Mouse (Mus musculus): ENCODE measurements around the gene Galnt18. TPM values are rescaled to one million over a fixed set of nuclear protein-coding genes. Genes with fewer than 3 reads are reported as not detected.
A peak's percentile ranks its signal among the peaks of the same experiment; 100 is the strongest.

Galnt18 gene
- polyA plus RNA-seq (2015; fragmentation: Nextera tagmentation; extraction: Ambion mirVana): 10.2 and 10.4 TPM in 2 replicates

DNA sequence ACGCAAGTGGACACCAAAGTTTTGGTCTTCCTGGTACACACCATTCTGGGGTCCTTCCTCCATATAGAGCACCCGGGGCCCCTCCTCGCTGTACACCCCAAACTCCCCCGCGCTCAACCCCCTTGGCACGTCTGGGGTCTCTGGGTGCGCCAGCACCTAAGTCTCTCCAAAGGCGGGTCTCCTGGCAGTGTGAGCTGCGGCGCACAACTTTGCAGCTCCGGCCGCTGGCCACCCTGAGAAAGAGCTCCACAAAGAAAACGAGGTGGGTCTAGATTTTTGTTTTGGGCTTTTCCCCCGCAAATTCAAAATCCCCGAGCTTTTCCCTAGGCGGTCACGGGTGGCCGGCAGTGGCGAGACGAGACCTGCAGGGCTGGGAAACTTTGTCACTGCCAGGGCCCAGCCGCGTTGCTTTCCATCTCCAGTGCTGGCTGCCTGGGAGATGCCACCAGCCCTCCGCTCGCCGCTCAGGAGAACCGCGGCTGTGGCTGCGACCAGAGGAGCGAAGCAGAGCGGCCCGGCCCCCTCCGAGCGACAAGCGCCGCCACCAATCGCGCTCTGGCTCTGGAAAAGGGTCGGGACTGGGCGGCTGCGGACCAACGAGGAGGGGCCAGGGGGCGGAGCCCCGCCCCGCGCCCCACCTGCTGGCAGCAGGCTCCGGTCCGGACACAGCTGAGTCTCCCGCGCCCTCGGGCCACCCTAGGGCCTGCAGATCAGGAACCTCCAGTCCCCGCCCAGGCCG is at the start of gene Galnt18:
Gene Galnt18 (minus strand): TSS at position 474 of the 739 bp plus-strand sequence.
- Histone ChIP-seq H3K27ac (replicated peaks) (no peak within 1 kb of the TSS), H3K9ac (replicated peaks) (peak within 1 kb of the TSS; percentile 58), H3K4me1 (peaks cover 17% of the 10 kb centered on the region), H3K4me3 (peak within 1 kb of the TSS; percentile 64), H3K9me3 (no peaks in the 10 kb centered on the region), H3K27me3 (0 out of 2 replicates have a peak, but pooled peaks cover 7% of the 10 kb centered on the region), H3K36me3 (no peaks in the 10 kb centered on the region), H3K4me2 (replicated peaks) (peak within 1 kb of the TSS; percentile 79)
- peak; percentile 99 for ATAC-seq (replicated peaks)
- WGBS: under 1% methylated on average over 52 of the region's 52 CpGs

DNA sequence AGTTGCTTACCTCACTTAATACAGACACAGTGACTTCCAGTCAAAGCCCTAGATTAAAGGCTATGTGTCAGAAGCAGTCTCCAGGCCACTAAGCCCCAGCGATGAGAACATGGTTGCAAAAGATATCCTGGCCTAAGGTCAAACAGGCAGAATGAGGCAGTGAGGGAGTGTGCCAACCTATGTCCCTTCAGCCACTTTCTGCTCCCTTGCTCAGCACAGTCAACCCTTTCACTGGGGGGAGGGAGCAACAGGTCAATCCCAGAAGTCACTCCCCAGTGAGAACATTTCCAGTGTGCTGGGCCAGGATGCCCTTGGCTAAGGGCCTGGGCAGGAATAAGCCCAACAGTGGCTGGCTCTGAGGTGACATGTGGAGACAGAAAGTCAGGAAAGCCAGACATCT is 47.6 kb upstream of the Galnt18 start:
- H3K27ac ChIP-seq (replicated peaks): no peak overlapping the region
- no peaks in the 10 kb centered on the region for H3K27me3 ChIP-seq
- no peak overlapping the region for H3K4me2 ChIP-seq (replicated peaks)
- 100% methylated on average over 1 of the region's 1 CpGs for WGBS
- H3K4me1 ChIP-seq: no peaks in the 10 kb centered on the region
- no peak overlapping the region for H3K4me3 ChIP-seq
- no peaks in the 10 kb centered on the region for H3K9me3 ChIP-seq
- no peak for ATAC-seq (replicated peaks)
- no peak overlapping the region for H3K9ac ChIP-seq (replicated peaks)
- H3K36me3 ChIP-seq: no peaks in the 10 kb centered on the region

GRCm38 (mm10) chr7:111813093-111813492 is 33.3 kb upstream of the Galnt18 start:
- no peak for ATAC-seq (replicated peaks)
- no peaks in the 10 kb centered on the region for H3K4me1 ChIP-seq
- no peaks in the 10 kb centered on the region for H3K36me3 ChIP-seq
- no peak overlapping the region for H3K27ac ChIP-seq (replicated peaks)
- no peak overlapping the region for H3K4me2 ChIP-seq (replicated peaks)
- 59% methylated on average over 1 of the region's 1 CpGs for WGBS
- no peaks in the 10 kb centered on the region for H3K27me3 ChIP-seq
- H3K4me3 ChIP-seq: no peak overlapping the region
- H3K9ac ChIP-seq (replicated peaks): no peak overlapping the region
- no peaks in the 10 kb centered on the region for H3K9me3 ChIP-seq

DNA sequence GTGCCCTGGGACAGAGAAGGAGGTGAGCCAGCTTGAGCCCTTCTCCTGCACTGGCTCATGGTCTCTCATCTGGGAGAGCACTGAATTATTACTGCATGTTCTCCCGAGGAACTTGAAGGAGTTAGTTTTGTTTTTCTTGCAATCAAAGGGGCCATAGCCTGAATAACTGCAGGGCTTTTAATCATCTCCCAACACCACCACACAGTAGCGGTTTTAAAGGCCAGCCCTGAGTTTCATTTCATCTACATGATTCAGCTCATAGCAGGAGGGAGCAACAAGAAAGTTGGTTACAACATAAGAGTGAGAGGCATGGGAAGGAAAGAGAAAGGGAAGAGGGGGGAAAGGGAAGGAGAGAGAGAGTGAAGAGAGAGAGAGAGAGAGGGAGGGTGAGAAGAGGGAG is 31.3 kb upstream of the Galnt18 start:
- H3K9me3 ChIP-seq: no peaks in the 10 kb centered on the region
- H3K4me1 ChIP-seq: no peaks in the 10 kb centered on the region
- H3K36me3 ChIP-seq: no peaks in the 10 kb centered on the region
- WGBS: 65% methylated on average over 2 of the region's 2 CpGs
- no peaks in the 10 kb centered on the region for H3K27me3 ChIP-seq
- H3K9ac ChIP-seq (replicated peaks): no peak overlapping the region
- H3K27ac ChIP-seq (replicated peaks): no peak overlapping the region
- H3K4me2 ChIP-seq (replicated peaks): no peak overlapping the region
- no peak overlapping the region for H3K4me3 ChIP-seq
- ATAC-seq (replicated peaks): no peak

DNA sequence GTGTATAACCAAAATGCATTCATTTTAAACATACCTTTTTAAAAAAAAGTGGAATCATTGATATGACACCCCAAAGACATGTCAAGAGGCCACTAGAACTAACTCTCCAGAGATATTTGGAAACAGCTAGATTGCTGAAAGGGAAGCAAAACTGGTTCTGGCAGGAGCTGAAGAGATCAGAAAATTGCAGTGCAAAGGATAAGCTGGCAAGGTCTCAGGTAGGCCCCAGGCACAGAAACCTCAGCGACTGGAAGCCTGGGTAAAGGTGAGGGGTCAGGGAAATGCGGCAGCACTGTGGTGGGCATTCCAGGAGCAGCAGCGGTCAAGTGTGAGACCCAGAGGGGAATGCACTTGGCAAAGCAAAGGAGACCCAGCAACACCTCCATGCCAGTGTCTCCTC is 30.0 kb upstream of the Galnt18 start:
- H3K4me3 ChIP-seq: no peak overlapping the region
- H3K36me3 ChIP-seq: no peaks in the 10 kb centered on the region
- no peaks in the 10 kb centered on the region for H3K4me1 ChIP-seq
- ATAC-seq (replicated peaks): no peak
- 80% methylated on average over 3 of the region's 3 CpGs for WGBS
- no peaks in the 10 kb centered on the region for H3K9me3 ChIP-seq
- H3K27ac ChIP-seq (replicated peaks): no peak overlapping the region
- H3K9ac ChIP-seq (replicated peaks): no peak overlapping the region
- no peak overlapping the region for H3K4me2 ChIP-seq (replicated peaks)
- no peaks in the 10 kb centered on the region for H3K27me3 ChIP-seq

DNA sequence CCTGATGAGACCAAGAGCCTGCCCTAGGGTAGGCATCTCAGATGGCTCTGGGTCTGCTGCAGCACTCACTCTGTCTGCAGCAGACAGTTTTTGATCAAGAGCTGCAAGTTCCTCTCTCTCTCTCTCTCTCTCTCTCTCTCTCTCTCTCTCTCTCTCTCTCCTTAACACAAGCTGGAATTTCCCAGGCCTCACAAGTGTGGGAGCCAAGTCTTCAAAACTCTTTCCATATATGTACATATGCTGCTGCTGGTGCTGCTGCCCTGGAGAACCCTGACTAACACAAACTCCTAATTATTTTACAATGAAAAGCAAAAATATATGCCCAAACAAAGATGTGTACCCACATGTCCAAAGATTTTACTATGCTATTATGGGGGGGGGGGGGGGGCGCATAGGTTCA is 26.3 kb upstream of the Galnt18 start:
- Histone ChIP-seq H3K27me3 (no peaks in the 10 kb centered on the region), H3K36me3 (no peaks in the 10 kb centered on the region), H3K4me3 (no peak overlapping the region), H3K4me2 (replicated peaks) (no peak overlapping the region), H3K9me3 (no peaks in the 10 kb centered on the region), H3K9ac (replicated peaks) (no peak overlapping the region), H3K27ac (replicated peaks) (no peak overlapping the region), H3K4me1 (no peaks in the 10 kb centered on the region)
- WGBS: 94% methylated on average over 1 of the region's 1 CpGs
- no peak for ATAC-seq (replicated peaks)

GRCm38 (mm10) chr7:111804646-111805045 is 24.9 kb upstream of the Galnt18 start:
- Histone ChIP-seq H3K9ac (replicated peaks) (no peak overlapping the region), H3K27ac (replicated peaks) (no peak overlapping the region), H3K36me3 (no peaks in the 10 kb centered on the region), H3K4me2 (replicated peaks) (no peak overlapping the region), H3K4me3 (no peak overlapping the region), H3K9me3 (no peaks in the 10 kb centered on the region), H3K4me1 (no peaks in the 10 kb centered on the region), H3K27me3 (no peaks in the 10 kb centered on the region)
- 91% methylated on average over 4 of the region's 4 CpGs for WGBS
- ATAC-seq (replicated peaks): no peak

- Histone ChIP-seq H3K9ac (replicated peaks) (no peak overlapping the region), H3K27ac (replicated peaks) (no peak overlapping the region), H3K4me3 (no peak overlapping the region), H3K4me1 (no peaks in the 10 kb centered on the region), H3K27me3 (no peaks in the 10 kb centered on the region), H3K36me3 (no peaks in the 10 kb centered on the region), H3K9me3 (no peaks in the 10 kb centered on the region), H3K4me2 (replicated peaks) (no peak overlapping the region)
- 72% methylated on average over 5 of the region's 5 CpGs for WGBS
- no peak for ATAC-seq (replicated peaks)
These were observed 21.0 kb upstream of the Galnt18 start for GRCm38 (mm10) chr7:111800785-111801184.

DNA sequence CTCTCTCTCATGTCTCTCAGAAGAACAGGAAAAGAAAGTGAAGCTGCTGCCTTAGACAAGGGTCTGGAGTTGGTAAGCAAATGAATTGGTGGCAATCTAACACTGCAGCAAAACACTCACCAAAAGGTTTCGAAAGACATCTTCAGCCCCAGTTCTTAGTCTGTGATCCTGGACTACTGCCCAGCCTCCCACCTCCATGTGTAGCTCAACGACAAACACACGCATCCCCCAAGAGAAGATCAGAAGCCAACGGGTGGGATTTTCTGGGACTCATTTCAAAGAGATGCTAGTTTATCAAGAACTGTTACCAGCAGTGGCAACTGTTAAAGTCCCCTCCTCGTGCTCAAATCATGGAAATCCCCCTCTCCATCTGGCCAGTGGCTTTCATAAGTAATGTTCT is 20.3 kb upstream of the Galnt18 start:
- Histone ChIP-seq H3K4me3 (no peak overlapping the region), H3K4me2 (replicated peaks) (no peak overlapping the region), H3K9ac (replicated peaks) (no peak overlapping the region), H3K9me3 (no peaks in the 10 kb centered on the region), H3K36me3 (no peaks in the 10 kb centered on the region), H3K27me3 (no peaks in the 10 kb centered on the region), H3K27ac (replicated peaks) (no peak overlapping the region), H3K4me1 (no peaks in the 10 kb centered on the region)
- WGBS: 75% methylated on average over 5 of the region's 5 CpGs
- no peak for ATAC-seq (replicated peaks)

- no peaks in the 10 kb centered on the region for H3K4me1 ChIP-seq
- no peak for ATAC-seq (replicated peaks)
- H3K9ac ChIP-seq (replicated peaks): no peak overlapping the region
- WGBS: 38% methylated on average over 5 of the region's 5 CpGs
- no peak overlapping the region for H3K27ac ChIP-seq (replicated peaks)
- H3K4me3 ChIP-seq: no peak overlapping the region
- H3K4me2 ChIP-seq (replicated peaks): no peak overlapping the region
- H3K36me3 ChIP-seq: no peaks in the 10 kb centered on the region
- no peaks in the 10 kb centered on the region for H3K27me3 ChIP-seq
- no peaks in the 10 kb centered on the region for H3K9me3 ChIP-seq
These were observed 19.2 kb upstream of the Galnt18 start for GRCm38 (mm10) chr7:111799021-111799420.

DNA sequence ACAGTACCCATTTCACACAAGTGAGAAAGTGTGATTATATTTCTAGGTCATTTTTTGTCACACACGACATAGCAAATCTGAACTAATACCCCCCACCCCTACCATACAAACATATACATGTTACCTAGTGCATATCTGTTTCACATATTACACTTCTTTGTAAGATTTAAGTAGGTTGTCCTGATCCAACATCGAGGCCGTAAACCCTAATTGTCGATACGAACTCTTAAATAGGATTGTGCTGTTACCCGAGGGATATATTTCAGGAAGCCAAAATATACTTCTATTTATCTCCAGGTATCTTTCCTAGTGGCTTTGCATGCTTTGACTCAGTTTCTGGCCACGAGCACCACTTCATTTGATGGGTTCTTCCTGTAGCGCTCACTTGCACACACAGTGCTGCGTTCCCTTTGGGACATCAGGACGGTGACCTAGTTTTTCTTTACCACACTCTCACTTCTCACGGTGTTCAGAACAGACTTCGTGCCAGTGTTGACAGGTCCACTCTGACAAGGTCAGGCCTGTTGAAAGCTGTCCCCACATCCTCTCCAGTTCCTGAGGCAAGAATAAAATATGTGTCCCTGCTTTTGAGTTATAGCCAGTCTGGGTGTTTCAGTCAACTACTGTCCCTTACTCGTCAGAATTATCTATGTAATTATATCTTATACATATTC is 17.7 kb upstream of the Galnt18 start:
- Histone ChIP-seq H3K27ac (replicated peaks) (no peak overlapping the region), H3K4me3 (no peak overlapping the region), H3K9ac (replicated peaks) (no peak overlapping the region), H3K27me3 (no peaks in the 10 kb centered on the region), H3K36me3 (no peaks in the 10 kb centered on the region), H3K4me2 (replicated peaks) (no peak overlapping the region), H3K4me1 (no peaks in the 10 kb centered on the region), H3K9me3 (no peaks in the 10 kb centered on the region)
- no peak for ATAC-seq (replicated peaks)
- WGBS: 91% methylated on average over 13 of the region's 13 CpGs

- Histone ChIP-seq H3K4me2 (replicated peaks) (no peak overlapping the region), H3K9ac (replicated peaks) (no peak overlapping the region), H3K36me3 (no peaks in the 10 kb centered on the region), H3K27ac (replicated peaks) (no peak overlapping the region), H3K27me3 (no peaks in the 10 kb centered on the region), H3K4me3 (no peak overlapping the region), H3K9me3 (no peaks in the 10 kb centered on the region), H3K4me1 (no peaks in the 10 kb centered on the region)
- no peak for ATAC-seq (replicated peaks)
These were observed 15.3 kb upstream of the Galnt18 start for GRCm38 (mm10) chr7:111795059-111795458.

DNA sequence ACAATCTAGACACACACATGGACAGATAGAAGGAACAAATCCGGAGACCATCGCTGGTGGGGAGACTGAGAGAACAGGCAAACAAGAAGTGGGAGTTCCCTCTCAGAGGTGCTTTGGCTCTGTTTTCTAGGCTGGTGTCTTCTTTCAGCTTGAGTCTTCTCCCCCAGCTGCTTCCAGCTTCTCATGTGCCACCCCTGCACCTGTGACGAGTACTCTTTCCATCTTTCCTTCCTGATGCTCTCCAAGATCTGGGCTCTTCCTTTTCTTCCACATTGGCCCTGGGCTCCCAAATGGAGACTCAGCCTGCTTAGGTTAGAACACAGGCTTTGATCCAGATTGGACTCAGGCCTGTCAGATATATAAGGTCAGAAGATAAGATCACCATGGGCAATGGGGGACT is 12.4 kb upstream of the Galnt18 start:
- 76% methylated on average over 3 of the region's 3 CpGs for WGBS
- Histone ChIP-seq H3K9me3 (no peaks in the 10 kb centered on the region), H3K27me3 (no peaks in the 10 kb centered on the region), H3K9ac (replicated peaks) (no peak overlapping the region), H3K36me3 (no peaks in the 10 kb centered on the region), H3K4me3 (no peak overlapping the region), H3K27ac (replicated peaks) (no peak overlapping the region), H3K4me2 (replicated peaks) (no peak overlapping the region), H3K4me1 (no peaks in the 10 kb centered on the region)
- no peak for ATAC-seq (replicated peaks)
